Mouse (Mus musculus) heart, postnatal 0 days (tissue): ENCODE data around the gene Pml.

ENCODE experiments used
- CTCF ChIP-seq: IDR thresholded peaks from 2 replicates; pipeline ENCODE4 v1.5.1; 2016; ENCODE audit warnings: antibody characterized with exemption, control low read depth, low read depth
- EP300 ChIP-seq: IDR thresholded peaks from 2 replicates; pipeline ENCODE4 v1.6.1; 2016; ENCODE audit warnings: antibody characterized with exemption, low read depth

DNA sequence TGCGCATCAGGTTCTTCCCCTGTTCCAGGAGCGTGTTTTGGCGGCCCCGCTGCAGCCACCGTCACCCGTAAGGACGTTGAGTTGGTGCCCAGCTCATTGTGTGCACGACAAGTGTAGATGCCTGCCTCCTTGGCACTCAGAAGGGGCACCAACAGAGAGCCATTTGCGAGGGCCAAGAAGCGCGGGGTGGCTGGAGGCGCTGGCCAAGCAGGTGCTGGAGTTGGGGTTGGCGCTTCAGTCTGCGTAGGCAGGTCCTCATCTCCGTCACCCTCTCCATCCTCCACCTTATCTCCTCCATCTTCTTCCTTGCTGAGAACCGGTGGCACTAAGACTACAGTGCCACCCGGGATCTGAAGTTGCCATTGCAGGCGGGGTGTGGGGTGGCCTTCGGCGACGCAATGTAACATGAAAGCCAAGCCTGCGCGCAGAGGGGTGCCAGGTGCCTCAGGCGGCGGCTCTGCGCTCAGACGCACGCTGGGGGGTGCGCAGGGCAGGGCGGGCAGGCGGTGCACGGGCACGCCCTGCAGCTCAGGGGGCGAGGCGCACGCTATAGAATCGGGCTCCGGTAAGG, 50.7 kb downstream of the Pml start:
- TF ChIP-seq EP300 (no peak), CTCF (no peak)
